Mouse (Mus musculus) activated CD4-positive, CD25-positive, alpha-beta regulatory T cell, adult 4 months (primary cell): ENCODE measurements around the gene Mfsd2a. TPM values are rescaled to one million over a fixed set of nuclear protein-coding genes. Genes with fewer than 3 reads are reported as not detected.

Source experiments
- ATAC-seq: one replicate; pipeline ENCODE4 v1.8.0; 2017
- polyA plus RNA-seq, 2 experiments: library from polyadenylated mRNA; unstranded; fragments of 100-300 nt; shearing (Covaris generic); gene quantifications; one replicate each; pipeline ENCODE4 v1.2.1; 2017

Mfsd2a gene
- polyA plus RNA-seq, 2 experiments from 2014 or later, result 1.3 to 1.6 TPM

- peak; percentile 68 for ATAC-seq
Observed at GRCm38 (mm10) chr4:122933051-122933591, 27.9 kb downstream of the Mfsd2a start.

GRCm38 (mm10) chr4:122932239-122932978, 28.6 kb downstream of the Mfsd2a start:
- peak; percentile 43 for ATAC-seq

GRCm38 (mm10) chr4:122930939-122931590, 29.9 kb downstream of the Mfsd2a start:
- no peak for ATAC-seq

- ATAC-seq, result no peak
Observed at GRCm38 (mm10) chr4:122923392-122924344, 37.3 kb downstream of the Mfsd2a start.

- ATAC-seq, result no peak
Observed at GRCm38 (mm10) chr4:122922841-122923240, 38.1 kb downstream of the Mfsd2a start.

- ATAC-seq, result no peak
Observed at GRCm38 (mm10) chr4:122915985-122916384, 45.0 kb downstream of the Mfsd2a start.

- no peak for ATAC-seq
Observed at GRCm38 (mm10) chr4:122914186-122914585, 46.8 kb downstream of the Mfsd2a start.

- ATAC-seq, result no peak
Observed at GRCm38 (mm10) chr4:122912613-122913012, 48.4 kb downstream of the Mfsd2a start.

- no peak for ATAC-seq
Observed at GRCm38 (mm10) chr4:122910577-122910976, 50.4 kb downstream of the Mfsd2a start.

GRCm38 (mm10) chr4:122909572-122910189, 51.3 kb downstream of the Mfsd2a start:
- no peak for ATAC-seq

GRCm38 (mm10) chr4:122905359-122905758, 55.6 kb downstream of the Mfsd2a start:
- no peak for ATAC-seq

GRCm38 (mm10) chr4:122903709-122904108, 57.3 kb downstream of the Mfsd2a start:
- no peak for ATAC-seq

GRCm38 (mm10) chr4:122902156-122902555, 58.8 kb downstream of the Mfsd2a start:
- ATAC-seq, result no peak

- peak; percentile 100 for ATAC-seq
Observed at GRCm38 (mm10) chr4:122898313-122898712, 62.7 kb downstream of the Mfsd2a start.

- ATAC-seq, result no peak
Observed at GRCm38 (mm10) chr4:122897750-122898149, 63.2 kb downstream of the Mfsd2a start.

Other genes starting within 250 kb of the Mfsd2a start
- 100 to 1,000 TPM; 104 to 109 TPM for gene Ppt1, start 124.9 kb downstream of the Mfsd2a start, polyA plus RNA-seq
- 100 to 1,000 TPM; 373 to 385 TPM for gene Cap1, start 75.1 kb downstream of the Mfsd2a start, polyA plus RNA-seq
- not detected for gene Mycl, start 34.5 kb upstream of the Mfsd2a start, polyA plus RNA-seq
- 10 to 100 TPM; 16.5 to 17.2 TPM for gene Trit1, start 55.4 kb upstream of the Mfsd2a start, polyA plus RNA-seq
- gene Bmp8b, start 144.0 kb upstream of the Mfsd2a start, polyA plus RNA-seq, result under 1 TPM in 1 of 2 experiments, not detected in 1; 0.20 TPM
- gene Oxct2b, start 155.1 kb upstream of the Mfsd2a start, polyA plus RNA-seq, result not detected
- 10 to 100 TPM; 53.6 to 68.7 TPM for gene Ppie, start 178.8 kb upstream of the Mfsd2a start, polyA plus RNA-seq
- gene Hpcal4, start 222.0 kb upstream of the Mfsd2a start, polyA plus RNA-seq, result not detected
- gene Nt5c1a, start 240.3 kb upstream of the Mfsd2a start, polyA plus RNA-seq, result not detected